Mouse (Mus musculus) T-helper 1 cell (primary cell): ENCODE measurements at regions not wholly inside any gene's neighbourhood (a gene's known extent, or its start where the extent isn't known, plus 50 kb on each side); places are given as distances from the start of the nearest gene placed in this dataset.
"Not testable (repeated sequence)": the region's sequence is repeated elsewhere in the genome, so short reads cannot be mapped to it uniquely, and the experiment has no call there.

Experiments used
- in situ Hi-C: fragments of 300-600 bp; cut with MboI, MseI; formaldehyde crosslinking; loops from one replicate; pipeline ENCODE4 v1.15.1; 2025; ENCODE audit warnings: high pct_unique_total_duplicates

- in situ Hi-C loops, result not testable (repeated sequence)
These were observed 419.0 kb upstream of the Tacstd2 start for GRCm38 (mm10) chr6:67954570-67954969.

GRCm38 (mm10) chr6:67931499-67931898, 395.9 kb upstream of the Tacstd2 start:
- in situ Hi-C loops, result not testable (repeated sequence)

- in situ Hi-C loops, result no loop called here
These were observed 386.9 kb upstream of the Tacstd2 start for GRCm38 (mm10) chr6:67922537-67922936.

GRCm38 (mm10) chr6:67913903-67914302, 378.3 kb upstream of the Tacstd2 start:
- in situ Hi-C loops, result no loop called here

GRCm38 (mm10) chr6:67913309-67913708, 377.7 kb upstream of the Tacstd2 start:
- in situ Hi-C loops, result no loop called here

GRCm38 (mm10) chr6:67896495-67896894, 360.9 kb upstream of the Tacstd2 start:
- in situ Hi-C loops, result no loop called here

- in situ Hi-C loops, result no loop called here
These were observed 360.3 kb upstream of the Tacstd2 start for GRCm38 (mm10) chr6:67895858-67896257.

- in situ Hi-C loops, result no loop called here
These were observed 352.0 kb upstream of the Tacstd2 start for GRCm38 (mm10) chr6:67887586-67887985.

GRCm38 (mm10) chr6:67884893-67885292, 349.3 kb upstream of the Tacstd2 start:
- in situ Hi-C loops, result no loop called here

GRCm38 (mm10) chr6:67881476-67881875, 345.9 kb upstream of the Tacstd2 start:
- in situ Hi-C loops, result not testable (repeated sequence)

GRCm38 (mm10) chr6:67857945-67858344, 322.3 kb upstream of the Tacstd2 start:
- in situ Hi-C loops, result loop anchor here (5.0 kb wide), 1 partner anchor 174 kb away; no protein-coding TSS in a partner anchor

- in situ Hi-C loops, result not testable (repeated sequence)
These were observed 303.9 kb upstream of the Tacstd2 start for GRCm38 (mm10) chr6:67839486-67839885.

GRCm38 (mm10) chr6:67812478-67812877, 276.9 kb upstream of the Tacstd2 start:
- in situ Hi-C loops, result loop anchor here (25.0 kb wide), 1 partner anchor 300 kb away; no protein-coding TSS in a partner anchor

- in situ Hi-C loops, result no loop called here
These were observed 255.8 kb upstream of the Tacstd2 start for GRCm38 (mm10) chr6:67791393-67791792.

- in situ Hi-C loops, result no loop called here
These were observed 255.1 kb upstream of the Tacstd2 start for GRCm38 (mm10) chr6:67790742-67791141.

GRCm38 (mm10) chr6:67787091-67787765, 251.6 kb upstream of the Tacstd2 start:
- in situ Hi-C loops, result no loop called here

- in situ Hi-C loops, result no loop called here
These were observed 243.3 kb upstream of the Tacstd2 start for GRCm38 (mm10) chr6:67778883-67779282.

GRCm38 (mm10) chr6:67754102-67754501, 218.5 kb upstream of the Tacstd2 start:
- in situ Hi-C loops, result not testable (repeated sequence)

- in situ Hi-C loops, result no loop called here
These were observed 190.0 kb upstream of the Tacstd2 start for GRCm38 (mm10) chr6:67725611-67726010.

GRCm38 (mm10) chr6:67698952-67699351, 163.4 kb upstream of the Tacstd2 start:
- in situ Hi-C loops, result not testable (repeated sequence)

GRCm38 (mm10) chr6:67690997-67691396, 155.4 kb upstream of the Tacstd2 start:
- in situ Hi-C loops, result not testable (repeated sequence)

- in situ Hi-C loops, result not testable (repeated sequence)
These were observed 147.5 kb upstream of the Tacstd2 start for GRCm38 (mm10) chr6:67683105-67683504.

GRCm38 (mm10) chr6:67681641-67682040, 146.0 kb upstream of the Tacstd2 start:
- in situ Hi-C loops, result not testable (repeated sequence)

- in situ Hi-C loops, result not testable (repeated sequence)
These were observed 143.5 kb upstream of the Tacstd2 start for GRCm38 (mm10) chr6:67679106-67679505.
